Mouse (Mus musculus) ovary, adult 18-20 months (tissue): ENCODE measurements around the gene Neurl1a.
"Not testable (repeated sequence)": the region's sequence is repeated elsewhere in the genome, so short reads cannot be mapped to it uniquely, and the experiment has no call there.

Source experiments
- DNase-seq: peaks from one replicate; pipeline ENCODE4 v3.0.0; 2022; ENCODE audit warnings: low spot score, mixed read lengths

Neurl1a gene

DNA sequence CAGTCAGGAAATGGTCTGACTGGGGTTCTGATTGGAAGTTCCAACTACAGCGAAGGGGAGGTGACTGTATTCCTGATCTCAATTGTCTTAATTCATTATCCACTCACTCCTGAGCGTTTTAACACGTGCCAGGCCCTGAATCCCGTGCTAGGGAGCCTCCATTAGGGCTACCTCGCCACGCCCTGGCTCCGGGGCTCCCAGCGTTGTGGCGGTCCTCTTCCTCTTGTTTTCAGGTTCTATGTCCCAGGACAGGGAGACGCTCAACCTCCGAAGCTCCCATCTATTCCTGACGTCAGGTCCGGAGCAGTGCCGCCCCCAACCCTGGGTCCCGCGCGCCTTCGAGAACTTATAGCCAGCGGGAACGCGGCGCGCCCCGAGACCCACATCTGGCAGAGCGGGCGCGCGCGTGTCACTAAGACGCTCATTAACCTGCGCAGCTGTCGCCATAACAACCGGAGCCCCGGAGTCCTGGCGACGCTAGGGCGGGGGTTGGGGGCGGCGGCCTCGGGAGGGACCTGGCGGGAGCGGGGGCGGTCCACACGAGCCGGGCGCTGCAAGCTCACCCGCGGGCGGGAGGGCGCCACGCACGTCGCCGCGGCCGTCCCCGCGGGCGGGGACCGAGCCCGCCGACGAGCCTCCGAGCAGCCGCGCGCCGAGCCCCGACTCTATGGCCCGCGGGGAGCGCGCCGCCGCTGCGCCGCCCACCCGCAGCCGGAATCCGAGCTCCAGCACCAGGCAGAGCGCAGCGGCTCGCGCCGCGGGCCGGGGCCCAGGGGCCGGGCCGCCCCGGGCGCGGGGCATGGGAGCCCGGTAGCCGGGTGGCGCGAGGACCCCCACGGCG, at the start of gene Neurl1a:
Neurl1a (plus strand) TSS at position 390 of the 841 bp plus-strand sequence.
- DNase-seq, result peak; percentile 42

DNA sequence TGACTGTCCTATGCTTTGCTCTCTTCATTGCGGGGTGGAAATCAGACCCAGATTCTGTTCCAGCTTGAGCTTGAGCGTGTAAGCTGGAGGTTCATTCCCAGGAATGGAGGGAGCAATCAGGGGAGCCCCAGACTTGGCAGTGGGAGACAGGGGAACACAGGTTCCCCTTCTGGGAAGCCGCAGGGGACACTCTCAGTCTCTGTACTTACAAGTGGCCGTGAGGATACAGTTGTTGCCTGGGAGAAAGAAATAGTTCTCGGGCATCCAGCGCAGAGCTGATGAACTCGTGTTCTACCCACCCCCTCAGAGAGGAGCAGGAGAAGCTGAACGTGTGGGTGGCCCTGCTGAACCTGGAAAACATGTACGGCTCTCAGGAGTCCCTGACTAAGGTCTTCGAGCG, 49.8 kb upstream of the Neurl1a start:
- DNase-seq, result no peak

DNA sequence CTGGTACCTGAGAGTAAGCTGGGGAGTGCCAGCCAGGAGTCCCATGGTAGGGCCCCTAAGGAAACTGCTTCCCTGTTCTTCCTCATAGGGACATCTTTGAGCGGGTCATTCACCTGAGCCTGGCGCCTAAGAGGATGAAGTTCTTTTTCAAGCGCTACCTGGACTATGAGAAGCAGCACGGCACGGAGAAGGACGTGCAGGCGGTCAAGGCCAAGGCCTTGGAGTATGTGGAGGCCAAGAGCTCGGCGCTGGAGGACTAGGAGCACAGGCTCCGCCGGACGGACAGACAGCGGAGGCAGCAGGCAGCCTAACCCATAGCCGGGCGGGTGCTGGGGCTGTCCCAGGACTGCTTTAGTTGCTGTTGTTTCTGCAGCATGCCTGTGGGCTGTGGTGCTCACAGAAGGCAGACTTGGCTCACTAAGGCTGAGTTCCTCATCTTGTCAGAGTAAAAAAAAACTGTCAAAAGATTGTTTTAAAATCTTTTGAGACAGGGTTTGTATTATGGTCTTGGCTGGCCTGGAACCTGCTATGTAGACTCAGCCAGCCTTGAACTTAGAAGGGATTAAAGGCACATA, 48.0 kb upstream of the Neurl1a start:
- no peak for DNase-seq

DNA sequence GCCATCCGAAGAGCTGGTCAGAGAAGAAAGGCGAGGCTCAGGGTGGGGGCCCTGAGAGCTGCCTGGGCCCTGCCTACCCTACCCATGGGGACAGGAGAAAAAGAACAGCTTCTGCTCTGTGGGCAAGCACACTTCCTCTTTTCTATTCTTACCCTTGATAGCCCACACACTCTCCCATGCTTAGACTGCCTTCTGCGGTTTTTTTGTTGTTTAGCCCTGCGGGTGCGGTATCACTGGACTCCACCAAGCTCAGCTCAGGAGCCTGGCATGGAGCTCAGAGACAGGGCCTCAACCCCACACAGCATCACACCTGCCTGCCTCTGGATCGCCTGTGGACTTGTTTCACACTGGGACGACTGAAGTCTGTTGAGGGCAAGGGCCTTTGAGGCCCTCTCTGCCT, 45.5 kb upstream of the Neurl1a start:
- no peak for DNase-seq

DNA sequence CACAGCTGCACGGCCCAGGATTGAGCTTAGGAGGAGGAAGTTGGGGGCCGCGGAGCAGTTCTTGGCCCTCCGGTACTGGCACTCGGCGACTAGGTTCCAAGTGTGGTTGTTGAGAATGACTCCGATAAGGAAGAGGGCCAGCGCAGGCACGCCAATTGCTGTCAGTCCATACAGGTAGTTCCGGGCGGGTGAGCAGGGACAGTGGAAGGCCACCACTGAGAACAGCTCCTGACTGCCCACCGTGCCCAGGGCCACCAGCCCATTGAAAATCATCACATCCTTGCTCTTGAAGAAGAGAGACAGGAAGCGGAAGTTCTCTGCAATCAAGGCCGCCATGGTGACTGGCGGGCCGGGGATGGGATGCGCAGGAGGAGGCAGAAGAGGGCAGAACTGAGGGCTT, 43.1 kb upstream of the Neurl1a start:
- no peak for DNase-seq

DNA sequence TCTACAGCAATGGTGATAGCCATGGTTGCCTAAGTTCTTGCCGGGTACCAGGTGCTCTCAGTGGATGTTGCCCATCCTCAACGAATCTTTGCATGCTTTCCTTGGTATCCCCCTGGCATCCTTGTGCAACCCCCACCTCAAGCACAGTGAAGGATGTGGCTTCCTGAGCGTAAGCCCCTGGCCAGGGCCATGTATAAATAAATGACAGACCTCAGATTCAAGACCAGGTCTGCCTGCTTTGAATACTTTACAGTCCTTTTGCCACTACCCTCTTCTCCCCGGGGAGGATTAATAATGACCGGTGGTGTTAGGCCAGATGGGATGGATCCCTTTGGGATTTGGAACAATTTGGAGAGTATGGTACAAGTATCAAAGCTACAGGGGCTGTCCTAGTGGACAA, 42.5 kb upstream of the Neurl1a start:
- no peak for DNase-seq

DNA sequence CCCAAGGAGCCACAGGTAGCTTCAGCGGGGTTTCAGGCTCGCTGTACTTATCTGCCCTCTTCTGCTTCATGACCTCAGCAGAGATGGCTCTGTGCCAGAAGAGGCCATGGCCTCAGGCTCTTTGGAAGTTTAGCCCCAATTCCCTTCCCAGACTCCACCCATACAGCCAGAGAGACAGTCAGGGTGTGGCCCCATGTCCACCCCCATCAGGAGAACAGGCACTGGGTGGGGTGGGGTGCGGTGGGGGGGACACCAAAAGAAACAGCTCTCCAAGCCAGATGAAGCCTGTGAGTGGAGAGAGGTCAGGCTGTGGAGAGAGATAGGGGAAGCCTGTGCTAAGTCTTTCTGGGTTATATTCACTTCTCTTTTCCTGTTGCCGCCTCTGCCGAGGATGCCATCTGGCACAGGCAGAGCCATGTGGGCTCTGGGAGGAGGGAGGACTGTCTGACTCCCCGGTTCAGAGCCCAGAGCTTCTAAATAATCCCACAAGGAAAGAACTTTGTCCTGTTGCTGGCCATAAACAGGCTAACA, 41.5 kb upstream of the Neurl1a start:
- DNase-seq, result no peak

DNA sequence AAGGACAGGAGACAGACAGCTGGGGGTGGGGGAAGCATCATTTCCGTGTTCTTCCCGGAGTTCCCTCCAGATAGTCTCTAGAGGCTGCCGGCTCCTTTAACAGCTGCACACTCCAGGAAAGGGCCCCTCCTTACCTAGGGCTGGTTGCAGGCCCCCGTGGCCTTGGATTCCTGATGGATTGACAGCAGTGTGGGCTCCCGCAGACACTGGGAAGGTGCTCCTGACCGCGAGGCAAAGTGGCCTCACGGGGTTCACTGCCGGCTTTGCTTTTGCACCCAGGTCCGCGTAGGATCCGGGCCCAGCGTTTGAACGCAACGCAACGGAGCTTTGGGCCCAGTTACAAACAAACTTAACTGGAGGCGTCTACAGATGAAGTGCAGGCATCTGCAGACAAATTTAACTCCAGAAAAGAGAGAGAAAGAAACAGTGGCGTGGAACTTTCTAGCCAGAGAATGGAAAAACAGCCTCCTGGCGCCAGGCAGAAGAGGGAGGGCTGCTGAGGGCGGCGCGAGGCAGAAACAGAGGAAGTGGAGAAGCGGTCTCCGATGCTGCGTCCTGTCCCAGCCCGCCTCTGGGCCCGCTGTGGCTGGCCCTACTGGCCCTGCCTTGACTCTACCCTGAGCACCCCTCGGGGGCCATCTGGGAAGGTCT, 40.7 kb upstream of the Neurl1a start, which contains the start of gene Calhm2:
Calhm2 (minus strand) TSS at position 524 of the 651 bp plus-strand sequence.
- DNase-seq, result no peak

GRCm38 (mm10) chr19:47139611-47140010, 39.0 kb upstream of the Neurl1a start:
- DNase-seq, result not testable (repeated sequence)

DNA sequence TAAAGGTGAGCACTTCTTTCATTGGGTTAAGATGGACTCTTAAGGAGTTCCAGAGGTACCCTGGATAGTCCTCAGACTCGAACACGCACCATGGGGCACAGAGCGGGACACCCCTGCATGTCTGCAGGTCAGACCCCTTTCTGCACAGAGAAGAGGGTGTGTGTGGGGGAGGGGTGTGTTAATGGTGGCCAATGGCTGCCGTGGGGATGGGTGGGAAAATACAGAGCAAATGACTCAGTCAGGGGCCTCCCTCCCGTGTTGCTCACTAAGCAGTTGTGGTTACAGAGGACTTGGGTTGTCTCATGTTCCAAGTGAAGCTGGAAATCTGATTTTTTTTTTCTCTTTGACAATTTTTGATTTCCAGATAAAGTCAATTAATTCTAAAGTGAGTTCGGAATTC, 36.2 kb upstream of the Neurl1a start:
- DNase-seq, result no peak

- DNase-seq, result no peak
Measured at GRCm38 (mm10) chr19:47144154-47144553, 34.5 kb upstream of the Neurl1a start, which contains the start of gene Calhm1. Calhm1 (minus strand) TSS chr19:47144254.

DNA sequence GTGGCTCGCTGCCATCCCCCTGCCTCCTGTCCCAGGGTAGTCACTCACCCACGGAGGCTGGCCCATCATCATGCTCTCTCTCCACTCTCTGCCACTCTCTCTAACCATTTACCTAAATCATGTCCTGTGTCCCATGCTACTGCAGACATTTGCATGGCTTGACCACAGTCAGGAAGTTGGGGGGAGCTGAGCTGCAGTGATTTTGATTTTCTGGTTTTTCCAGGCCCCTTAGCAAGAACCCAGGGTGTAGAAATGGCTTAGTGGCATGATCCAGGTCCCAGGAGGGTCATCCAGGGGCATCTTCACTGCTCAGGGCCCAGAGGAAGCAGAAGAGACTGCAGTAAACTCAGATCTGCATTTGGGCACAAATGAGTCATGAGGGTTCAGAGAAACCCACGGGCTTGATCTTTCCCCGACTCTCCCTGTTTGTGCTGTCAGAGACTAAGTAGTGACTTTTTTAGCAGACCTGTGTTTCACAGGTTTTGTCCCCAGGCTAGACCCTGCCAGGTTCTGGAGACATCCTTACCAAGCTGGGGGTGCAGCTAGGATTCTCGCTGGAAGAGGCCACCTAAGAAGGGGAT, 30.3 kb upstream of the Neurl1a start:
- DNase-seq, result no peak

- no peak for DNase-seq
Measured at GRCm38 (mm10) chr19:47149854-47150253, 28.8 kb upstream of the Neurl1a start.

DNA sequence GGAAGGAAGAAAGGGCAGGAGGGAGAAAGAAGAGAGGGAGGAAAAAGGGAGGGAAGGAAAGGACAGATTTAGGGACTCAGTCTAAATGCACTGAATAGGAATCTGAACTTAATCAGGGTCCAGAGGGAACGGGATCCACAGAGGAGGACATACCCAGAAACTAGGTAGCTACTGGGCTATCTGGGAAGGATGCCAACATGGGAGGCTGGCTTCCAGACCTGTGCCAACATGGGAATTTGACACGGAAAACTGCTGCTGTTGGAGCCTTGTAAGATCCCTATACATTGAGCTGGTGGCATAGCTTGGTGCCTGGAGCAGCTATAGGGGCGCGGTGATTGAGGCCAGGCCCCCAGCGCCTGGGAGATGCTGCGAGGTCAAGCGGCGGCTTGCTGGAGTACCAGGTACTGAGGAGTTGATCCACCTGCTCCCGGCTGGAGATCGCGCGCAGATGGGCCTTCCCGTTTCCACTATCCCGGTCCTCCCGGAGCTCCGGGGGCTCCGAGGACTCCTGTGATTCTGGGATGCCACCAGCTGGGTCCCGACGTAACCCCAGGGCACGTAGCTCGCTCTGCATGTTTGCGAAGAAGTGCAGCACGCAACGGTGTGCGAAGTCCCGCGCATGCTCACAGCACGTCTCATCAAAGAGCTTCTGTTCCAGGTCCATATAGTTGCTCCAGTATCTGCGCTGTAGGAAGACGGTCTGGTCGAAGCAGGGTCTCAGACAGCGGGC, 27.1 kb upstream of the Neurl1a start:
- no peak for DNase-seq

DNA sequence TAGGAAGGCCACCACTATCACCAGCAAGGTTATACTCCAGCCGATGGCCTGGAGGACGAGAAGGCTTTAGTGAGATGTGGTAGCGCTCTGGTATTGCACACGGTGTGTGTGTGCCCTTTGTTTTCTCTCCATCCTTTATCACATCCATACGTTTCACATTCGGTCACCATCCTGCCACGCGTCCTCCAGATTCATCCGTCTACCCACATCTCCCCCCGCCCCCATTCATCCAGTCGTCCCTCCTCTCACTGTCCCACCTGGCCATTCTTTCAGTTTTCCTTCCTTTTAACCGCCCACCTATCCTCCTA, 26.6 kb upstream of the Neurl1a start:
- DNase-seq, result no peak

GRCm38 (mm10) chr19:47153767-47154166, 24.9 kb upstream of the Neurl1a start:
- DNase-seq, result no peak

GRCm38 (mm10) chr19:47157664-47158063, 21.0 kb upstream of the Neurl1a start, which contains the start of gene Calhm3:
Calhm3 (minus strand) TSS chr19:47157764.
- DNase-seq, result no peak

GRCm38 (mm10) chr19:47161669-47162068, 17.0 kb upstream of the Neurl1a start:
- DNase-seq, result no peak

- no peak for DNase-seq
Measured at GRCm38 (mm10) chr19:47163176-47163744, 15.4 kb upstream of the Neurl1a start.

DNA sequence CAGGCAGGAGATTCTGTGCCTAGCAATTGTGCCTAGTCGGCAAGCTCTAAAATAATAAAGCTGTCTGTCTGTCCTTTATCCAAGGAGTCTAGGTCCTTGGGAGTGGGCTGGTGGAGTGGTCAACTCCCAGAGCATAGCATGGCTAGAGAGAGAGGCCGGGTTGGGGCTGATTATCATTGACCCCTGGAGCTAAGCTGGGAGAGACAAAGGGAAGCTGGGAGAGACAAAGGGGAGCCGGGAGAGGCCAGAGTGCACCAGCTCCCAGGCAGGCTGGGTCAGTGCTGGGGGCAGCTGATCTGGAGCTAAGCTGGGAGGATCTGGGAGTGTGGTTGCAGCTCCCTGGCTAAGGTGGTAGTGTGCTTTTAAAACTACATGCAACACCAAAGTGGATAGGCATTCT, 11.9 kb upstream of the Neurl1a start:
- DNase-seq, result no peak

DNA sequence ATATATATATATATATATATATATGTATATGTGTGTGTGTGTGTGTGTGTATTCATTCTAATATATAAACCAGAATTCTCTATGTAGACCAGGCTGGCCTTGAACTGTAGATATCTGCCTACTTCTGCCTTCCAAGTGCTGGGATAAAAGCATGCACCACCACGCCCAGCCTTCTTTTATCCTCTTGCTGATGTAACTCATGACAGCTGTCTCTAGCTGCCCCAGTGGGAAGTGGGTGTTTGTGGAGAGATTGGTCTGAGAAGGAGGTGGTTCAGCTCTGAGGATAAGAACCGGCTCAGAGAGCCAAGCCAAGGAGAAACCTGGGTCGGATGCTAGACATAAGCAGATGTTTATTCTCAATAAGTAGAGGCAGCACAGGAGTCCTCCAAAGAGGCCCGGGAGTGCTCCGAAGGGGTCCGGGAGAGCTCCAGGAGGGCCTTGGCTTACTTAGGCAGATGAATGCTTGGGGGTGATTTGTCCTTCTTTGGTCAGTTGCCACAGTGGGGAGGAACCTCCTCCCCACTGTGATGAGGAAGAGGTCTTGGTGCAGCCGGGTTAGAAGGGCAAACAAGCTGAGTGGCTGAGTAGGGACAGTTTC, 10.9 kb upstream of the Neurl1a start:
- no peak for DNase-seq
